8 mouse cellular contexts compared by ENCODE assay signal in genomic region chr11:97573891-97574550, GRCm38 (mm10). TPM values are rescaled to one million over a fixed set of nuclear protein-coding genes. Genes with fewer than 3 reads are reported as not detected.
A peak's percentile ranks its signal among the peaks of the same experiment; 100 is the strongest.
DNase-seq lines count a peak whose midpoint lies in the region; ATAC-seq and TF ChIP-seq lines count a peak whose summit lies in the region.

No protein-coding gene starts in this region.

- peak overlapping the region; percentile 86 for H3K4me2 ChIP-seq in forebrain, embryonic 16.5 days (ENCODE audit: low read length)
- peak overlapping the region; percentile 85 for H3K4me2 ChIP-seq in midbrain, embryonic 15.5 days

- no peaks in the 10 kb centered on the region for H3K36me3 ChIP-seq in forebrain, embryonic 16.5 days (ENCODE audit: control insufficient read depth, insufficient read depth)
- no peaks in the 10 kb centered on the region for H3K36me3 ChIP-seq in midbrain, embryonic 15.5 days (replicated peaks)

- WGBS in forebrain, embryonic 16.5 days, result under 1% methylated on average over 19 of the region's 28 CpGs
- 2% methylated on average over 27 of the region's 28 CpGs for WGBS in midbrain, embryonic 15.5 days

- peak; percentile 60 to 62 for DNase-seq in cerebellum, adult 18-20 months
- DNase-seq in cerebellum, adult 8-10 months, result no peak
- peak; percentile 81 for DNase-seq in R1 (ENCODE audit: low read depth, low spot score)
- peak; percentile 78 to 81 for DNase-seq in left cerebral cortex, adult 2 months (ENCODE audit: extremely low spot score in 1 of 2, low spot score in 2 of 2)
- peak; percentile 7 for DNase-seq in thymus, postnatal 25 days
- no peak for DNase-seq in adipocyte (ENCODE audit: low spot score)

- no peaks in the 10 kb centered on the region for H3K9me3 ChIP-seq in forebrain, embryonic 16.5 days (ENCODE audit: control insufficient read depth, low read length)
- no peaks in the 10 kb centered on the region for H3K9me3 ChIP-seq in midbrain, embryonic 15.5 days

- peak overlapping the region; percentile 85 for H3K4me3 ChIP-seq in forebrain, embryonic 16.5 days (replicated peaks; ENCODE audit: low read length)
- H3K4me3 ChIP-seq in left cerebral cortex, adult 2 months, result peak overlapping the region; percentile 86
- peak overlapping the region; percentile 77 for H3K4me3 ChIP-seq in midbrain, embryonic 15.5 days

- intact Hi-C loops in left cerebral cortex, adult 2 months (cut with DNase I), result loop anchor here (1.0 kb wide), 1 partner anchor 37 kb away; no protein-coding TSS in a partner anchor

- peak overlapping the region; percentile 97 for H3K9ac ChIP-seq in forebrain, embryonic 16.5 days (replicated peaks; ENCODE audit: low read depth, low read length)
- H3K9ac ChIP-seq in midbrain, embryonic 15.5 days, result peak overlapping the region; percentile 96

- H3K27me3 ChIP-seq in forebrain, embryonic 16.5 days (replicated peaks; ENCODE audit: control insufficient read depth, insufficient read depth, low read length), result no peaks in the 10 kb centered on the region
- no peaks in the 10 kb centered on the region for H3K27me3 ChIP-seq in midbrain, embryonic 15.5 days (replicated peaks)

- peak; percentile 28 for TF ChIP-seq CTCF in left cerebral cortex, adult 2 months (IDR thresholded peaks at IDR 0.05)

- H3K27ac ChIP-seq in forebrain, embryonic 16.5 days (ENCODE audit: low read length), result peak overlapping the region; percentile 97
- H3K27ac ChIP-seq in left cerebral cortex, adult 2 months, result peak overlapping the region; percentile 97
- H3K27ac ChIP-seq in midbrain, embryonic 15.5 days, result peak overlapping the region; percentile 96

- peak; percentile 46 for ATAC-seq in forebrain, embryonic 16.5 days
- ATAC-seq in midbrain, embryonic 15.5 days (replicated peaks), result peak; percentile 43

- H3K4me1 ChIP-seq in forebrain, embryonic 16.5 days (replicated peaks; ENCODE audit: control insufficient read depth, insufficient read depth, low read length), result peaks cover 65% of the 10 kb centered on the region
- H3K4me1 ChIP-seq in midbrain, embryonic 15.5 days, result peaks cover 70% of the 10 kb centered on the region

RNA-seq across cellular contexts. Expression of gene Srcin1, which starts 2.0 kb away (rescaled TPM):
- 7.0 and 9.9 TPM in 2 replicates for polyA plus RNA-seq in forebrain, embryonic 16.5 days (2015; fragmentation: Nextera tagmentation; extraction: Ambion mirVana)
- 100 to 1,000 TPM; 308 to 318 TPM for total RNA-seq in left cerebral cortex, adult 2 months (2021)
- 13.2 and 13.9 TPM in 2 replicates for polyA plus RNA-seq in midbrain, embryonic 15.5 days (2015; fragmentation: Nextera tagmentation; extraction: Ambion mirVana)

RNA-seq across cellular contexts. Expression of gene Epop, which starts 55.5 kb away (rescaled TPM):
- polyA plus RNA-seq in forebrain, embryonic 16.5 days (2015; fragmentation: Nextera tagmentation; extraction: Ambion mirVana), result 2.1 and 2.6 TPM in 2 replicates
- total RNA-seq in left cerebral cortex, adult 2 months (2021), result 100 to 1,000 TPM in 1 of 2 experiments, 10 to 100 TPM in 1; 99.9 to 107 TPM
- 1.9 and 2.5 TPM in 2 replicates for polyA plus RNA-seq in midbrain, embryonic 15.5 days (2015; fragmentation: Nextera tagmentation; extraction: Ambion mirVana)

Comparison
In these comparisons a context has a peak if more than half of its experiments do, and no peak if none do; other contexts are left out.
1. DNase-seq: peak in cerebellum, adult 18-20 months (2 of 2), R1 (single experiment), left cerebral cortex, adult 2 months (2 of 2) and thymus, postnatal 25 days (single experiment); none in cerebellum, adult 8-10 months (single experiment) and adipocyte (single experiment).
2. Peak in every context shown above with its lines, with median percentiles within 50 percentile points of each other: H3K27ac ChIP-seq and H3K4me3 ChIP-seq.